Mouse (Mus musculus) leukemia stem cell, adult 10-12 weeks (primary cell): Measurements from ENCODE around the gene Tgm5. TPM values are rescaled to one million over a fixed set of nuclear protein-coding genes. Genes with fewer than 3 reads are reported as not detected.

Experiments used
- polyA plus RNA-seq: library from polyadenylated mRNA; stranded (reverse); fragments of >175 nt; gene quantifications from 2 replicates; pipeline ENCODE4 v1.2.3, GENCODE M21; 2012; ENCODE audit warnings: low replicate concordance

Tgm5 gene
- not detected in 2 replicates for polyA plus RNA-seq

GRCm38 (mm10) chr2:121085480-121086185, at the start of gene Tgm5:
Gene Tgm5 (minus strand): TSS chr2:121085841.

GRCm38 (mm10) chr2:121109695-121110094, 24.1 kb upstream of the Tgm5 start, which contains the start of gene Tgm7:
Gene Tgm7 (minus strand): TSS chr2:121109795.

DNA sequence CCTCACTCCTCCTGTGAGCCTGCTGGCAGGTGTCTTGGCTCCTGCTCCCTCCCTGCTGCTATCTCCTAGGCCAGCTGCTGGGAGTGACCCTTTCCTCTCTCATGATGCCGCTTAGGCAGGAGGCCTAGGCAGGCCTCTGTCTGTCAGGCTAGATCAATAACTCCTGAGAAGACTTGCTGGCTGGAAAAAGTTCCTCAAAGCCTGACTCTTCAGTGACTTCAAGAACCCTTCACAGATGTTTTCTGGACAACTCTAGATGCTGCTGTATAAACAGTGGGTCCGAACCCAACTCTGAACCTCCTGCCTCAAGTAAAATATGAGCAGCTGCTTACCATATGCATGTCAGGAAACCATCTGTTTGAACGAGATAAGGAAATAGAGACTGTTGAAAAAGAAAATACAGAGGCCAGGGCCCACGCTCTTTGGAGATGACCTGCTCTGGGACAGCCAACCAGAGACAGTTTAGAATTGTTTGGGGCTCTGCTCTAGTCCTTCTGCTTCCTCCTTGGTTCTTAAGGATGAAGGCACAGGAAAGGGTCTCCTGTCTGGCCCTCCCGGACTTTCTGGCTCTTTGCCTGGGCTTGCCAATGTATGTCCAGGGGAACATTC, 48.8 kb downstream of the Tgm5 start, which contains the start of gene Epb42:
Epb42 (minus strand) TSS at position 340 of the 609 bp plus-strand sequence.

GRCm38 (mm10) chr2:121007925-121008663, 77.5 kb downstream of the Tgm5 start, which contains the start of gene Ccndbp1:
Gene Ccndbp1 (plus strand): TSS chr2:121008403.

Other genes starting within 250 kb of the Tgm5 start
- gene Cdan1, start 235.7 kb downstream of the Tgm5 start, polyA plus RNA-seq = 154 and 165 TPM in 2 replicates
- 2.7 and 3.0 TPM in 2 replicates for gene Ttbk2, start 235.2 kb downstream of the Tgm5 start, polyA plus RNA-seq
- gene Ubr1, start 115.1 kb downstream of the Tgm5 start, polyA plus RNA-seq = 4.0 and 39.1 TPM in 2 replicates
- 3.5 and 5.2 TPM in 2 replicates for gene Tmem62, start 108.8 kb downstream of the Tgm5 start, polyA plus RNA-seq
- gene Ccndbp1, start 77.4 kb downstream of the Tgm5 start, polyA plus RNA-seq = 4.8 and 9.9 TPM in 2 replicates
- 27.4 and 43.0 TPM in 2 replicates for gene Epb42, start 48.8 kb downstream of the Tgm5 start, polyA plus RNA-seq
- not detected in 2 replicates for gene Tgm7, start 24.0 kb upstream of the Tgm5 start, polyA plus RNA-seq
- 2.4 and 3.2 TPM in 2 replicates for gene Adal, start 54.6 kb upstream of the Tgm5 start, polyA plus RNA-seq
- gene Lcmt2, start 54.8 kb upstream of the Tgm5 start, polyA plus RNA-seq = 11.7 and 13.5 TPM in 2 replicates
- gene Tubgcp4, start 84.8 kb upstream of the Tgm5 start, polyA plus RNA-seq = 4.2 and 28.8 TPM in 2 replicates
- gene Zscan29, start 85.3 kb upstream of the Tgm5 start, polyA plus RNA-seq = 12.7 and 13.2 TPM in 2 replicates
- 7.3 and 7.4 TPM in 2 replicates for gene Trp53bp1, start 185.6 kb upstream of the Tgm5 start, polyA plus RNA-seq
- gene Map1a, start 203.8 kb upstream of the Tgm5 start, polyA plus RNA-seq = 2.3 and 2.7 TPM in 2 replicates